Mouse (Mus musculus) midbrain, embryonic 16.5 days (tissue): ENCODE data around the gene Cyp39a1. TPM values are rescaled to one million over a fixed set of nuclear protein-coding genes. Genes with fewer than 3 reads are reported as not detected.

Source experiments
- ATAC-seq: fragments of 200-750 bp; cut with Nextera tagmentation; 2 replicates; pipeline ENCODE4 v1.8.0; 2017; ENCODE audit warnings: moderate TSS enrichment
- H3K27ac ChIP-seq: fragments of 300-500 bp; sonication (generic); 2 replicates; pipeline ENCODE4 v1.5.1; 2014; ENCODE audit warnings: mild to moderate bottlenecking, low read length, mixed read lengths
- H3K27me3 ChIP-seq: fragments of 300-500 bp; sonication (generic); 2 replicates; pipeline ENCODE4 v1.6.1; 2014; ENCODE audit warnings: low read depth, low read length, mixed read lengths; ENCODE audit not compliant: control insufficient read depth, insufficient read depth
- H3K36me3 ChIP-seq: fragments of 300-500 bp; sonication (generic); 2 replicates; pipeline ENCODE4 v1.6.1; 2014; ENCODE audit warnings: mild to moderate bottlenecking, low read length, moderate library complexity, mixed read lengths; ENCODE audit not compliant: control insufficient read depth, insufficient read depth
- H3K4me1 ChIP-seq: fragments of 300-500 bp; sonication (generic); 2 replicates; pipeline ENCODE4 v1.6.1; 2014; ENCODE audit warnings: mild to moderate bottlenecking, low read length, mixed read lengths; ENCODE audit not compliant: control insufficient read depth, insufficient read depth
- H3K4me2 ChIP-seq: fragments of 300-500 bp; sonication (generic); 2 replicates; pipeline ENCODE4 v1.6.1; 2014; ENCODE audit warnings: mild to moderate bottlenecking, low read length, mixed read lengths
- H3K4me3 ChIP-seq: fragments of 300-500 bp; sonication (generic); 2 replicates; pipeline ENCODE4 v1.5.1; 2014; ENCODE audit warnings: low read depth, mild to moderate bottlenecking, low read length, moderate library complexity, mixed read lengths
- H3K9ac ChIP-seq: fragments of 300-500 bp; sonication (generic); 2 replicates; pipeline ENCODE4 v1.6.1; 2014; ENCODE audit warnings: low read depth, low read length, mixed read lengths
- H3K9me3 ChIP-seq: fragments of 300-500 bp; sonication (generic); replicated peaks from 2 replicates; pipeline ENCODE4 v1.6.1; 2014; ENCODE audit warnings: mild to moderate bottlenecking, low read length, mixed read lengths; ENCODE audit not compliant: control insufficient read depth, poor library complexity, severe bottlenecking
- WGBS: fragments of 180-500 bp; shearing (Covaris S2); extraction: QIAGEN DNeasy Blood & Tissue Kit; methylation state at CpG from one replicate; pipeline ENCODE4 v1.1.7; 2014; 5-methylcytosine and 5-hydroxymethylcytosine counted together
- polyA plus RNA-seq: library from polyadenylated mRNA; unstranded; fragments of >200 nt; fragmentation: Nextera tagmentation; extraction: Ambion mirVana; gene quantifications from 2 replicates; pipeline ENCODE4 v1.2.1, GENCODE M21; 2015

Cyp39a1 gene
- polyA plus RNA-seq, 1 experiment from 2014 or later: 7.6 TPM

DNA sequence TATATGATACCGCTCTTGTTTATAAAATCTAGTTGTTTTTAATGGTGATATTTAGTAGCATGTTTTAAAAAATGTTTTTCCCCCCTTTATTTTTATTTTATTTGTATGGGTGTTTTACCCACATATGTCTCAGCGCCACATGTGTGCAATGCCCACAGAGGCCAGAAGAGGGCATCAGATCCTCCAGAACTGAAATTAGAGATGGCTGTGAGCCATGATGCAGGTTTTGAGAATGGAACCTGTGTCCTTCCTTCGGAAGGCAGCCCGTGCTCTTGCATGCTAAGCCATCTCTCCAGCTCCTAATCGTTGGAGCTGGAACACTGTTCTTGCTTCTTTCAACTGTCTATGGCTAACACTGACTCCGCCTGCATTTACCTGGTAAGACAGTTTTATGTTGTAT, 33.8 kb downstream of the Cyp39a1 start:
- Histone ChIP-seq H3K9ac (no peak overlapping the region), H3K36me3 (no peaks in the 10 kb centered on the region), H3K4me1 (no peaks in the 10 kb centered on the region; the same call in 1 of the 2 replicates), H3K27ac (no peak overlapping the region), H3K4me3 (no peak overlapping the region), H3K9me3 (0 out of 2 replicates have a peak, but pooled peaks cover 2% of the 10 kb centered on the region), H3K4me2 (no peak overlapping the region), H3K27me3 (no peaks in the 10 kb centered on the region)
- 68% methylated on average over 6 of the region's 6 CpGs for WGBS
- ATAC-seq: no peak

DNA sequence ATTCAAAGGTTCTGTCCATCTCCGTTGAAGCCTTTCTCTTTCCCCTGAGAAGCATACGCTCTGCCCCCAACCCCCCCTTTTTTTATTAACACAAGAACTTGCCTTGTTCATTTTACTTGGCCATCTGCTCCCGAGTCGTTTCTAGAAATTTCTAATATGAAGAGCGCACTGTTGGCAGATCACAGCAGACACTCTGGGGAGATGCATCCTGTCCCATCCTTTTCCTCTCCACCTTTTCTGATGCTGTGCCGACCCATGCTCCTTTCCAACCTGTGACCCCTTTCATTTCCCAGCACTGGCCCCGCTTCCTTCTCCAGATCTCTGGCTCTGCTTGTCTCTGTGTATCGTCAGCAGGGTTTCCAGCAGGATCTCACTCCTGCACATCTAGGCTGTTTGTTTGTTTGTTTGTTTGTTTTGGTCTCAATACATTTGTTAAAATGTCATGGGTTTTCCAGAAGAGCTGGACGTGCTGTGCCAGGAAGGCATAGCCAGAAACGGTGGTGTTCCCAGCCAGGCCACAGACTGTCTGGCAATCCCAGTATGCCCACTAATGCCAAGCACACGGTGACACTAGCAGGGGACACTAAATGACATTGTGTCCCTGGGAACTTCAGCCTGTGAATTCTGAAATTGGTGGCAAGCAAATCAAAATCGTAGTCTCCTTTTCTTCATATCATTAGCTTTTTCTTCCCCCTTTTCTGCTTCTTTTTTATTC, 37.1 kb downstream of the Cyp39a1 start:
- Histone ChIP-seq H3K27me3 (no peaks in the 10 kb centered on the region), H3K9me3 (no peaks in the 10 kb centered on the region), H3K4me3 (no peak overlapping the region), H3K27ac (no peak overlapping the region), H3K4me2 (no peak overlapping the region), H3K9ac (no peak overlapping the region), H3K4me1 (no peaks in the 10 kb centered on the region), H3K36me3 (no peaks in the 10 kb centered on the region)
- ATAC-seq: no peak
- WGBS: 92% methylated on average over 12 of the region's 12 CpGs

DNA sequence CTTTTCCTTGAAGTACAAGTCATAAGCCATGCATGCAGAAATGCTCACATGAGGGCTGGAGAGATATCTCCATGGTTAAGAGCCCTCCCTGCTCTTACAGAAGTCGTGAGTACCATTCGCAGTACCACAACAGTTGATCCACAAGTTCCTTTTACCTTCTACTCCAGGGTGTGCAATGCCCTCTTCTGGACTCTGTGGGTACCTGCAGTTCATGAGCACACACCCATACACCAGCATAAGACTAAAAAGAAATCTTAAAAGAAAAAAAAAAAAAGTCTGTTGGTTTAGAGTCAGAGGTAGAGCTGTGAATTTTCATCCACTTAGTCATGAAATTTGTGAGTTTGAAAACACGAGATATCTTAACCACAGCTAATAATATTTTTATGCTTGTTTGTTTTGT, 39.5 kb downstream of the Cyp39a1 start:
- Histone ChIP-seq H3K9ac (no peak overlapping the region), H3K9me3 (no peaks in the 10 kb centered on the region), H3K4me2 (no peak overlapping the region), H3K4me3 (no peak overlapping the region), H3K27me3 (no peaks in the 10 kb centered on the region), H3K4me1 (no peaks in the 10 kb centered on the region), H3K27ac (no peak overlapping the region), H3K36me3 (no peaks in the 10 kb centered on the region)
- no peak for ATAC-seq
- 93% methylated on average over 3 of the region's 3 CpGs for WGBS

DNA sequence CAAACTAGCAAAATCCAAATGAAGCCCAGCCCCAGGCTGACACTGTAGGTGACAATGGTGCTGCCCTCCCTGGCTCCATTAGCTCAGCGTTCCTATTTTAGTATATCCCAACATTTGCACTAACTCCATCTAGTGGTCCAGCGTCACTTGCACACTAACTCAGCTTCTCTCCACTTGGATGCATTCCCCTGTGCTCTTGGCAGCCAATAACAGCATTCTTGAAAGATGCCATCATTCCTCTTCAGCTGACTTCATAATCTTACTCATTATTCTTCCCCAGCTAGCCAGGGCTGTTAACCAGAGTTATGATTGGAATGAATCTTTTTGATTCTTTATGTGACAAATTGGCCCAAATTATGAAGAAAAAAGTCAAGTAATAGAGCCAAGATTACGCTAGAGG, 40.0 kb downstream of the Cyp39a1 start:
- no peak overlapping the region for H3K9ac ChIP-seq
- WGBS: 92% methylated on average over 3 of the region's 3 CpGs
- no peak overlapping the region for H3K27ac ChIP-seq
- no peaks in the 10 kb centered on the region for H3K9me3 ChIP-seq
- no peak overlapping the region for H3K4me3 ChIP-seq
- H3K36me3 ChIP-seq: no peaks in the 10 kb centered on the region
- no peaks in the 10 kb centered on the region for H3K27me3 ChIP-seq
- no peak for ATAC-seq
- no peaks in the 10 kb centered on the region for H3K4me1 ChIP-seq
- H3K4me2 ChIP-seq: no peak overlapping the region

DNA sequence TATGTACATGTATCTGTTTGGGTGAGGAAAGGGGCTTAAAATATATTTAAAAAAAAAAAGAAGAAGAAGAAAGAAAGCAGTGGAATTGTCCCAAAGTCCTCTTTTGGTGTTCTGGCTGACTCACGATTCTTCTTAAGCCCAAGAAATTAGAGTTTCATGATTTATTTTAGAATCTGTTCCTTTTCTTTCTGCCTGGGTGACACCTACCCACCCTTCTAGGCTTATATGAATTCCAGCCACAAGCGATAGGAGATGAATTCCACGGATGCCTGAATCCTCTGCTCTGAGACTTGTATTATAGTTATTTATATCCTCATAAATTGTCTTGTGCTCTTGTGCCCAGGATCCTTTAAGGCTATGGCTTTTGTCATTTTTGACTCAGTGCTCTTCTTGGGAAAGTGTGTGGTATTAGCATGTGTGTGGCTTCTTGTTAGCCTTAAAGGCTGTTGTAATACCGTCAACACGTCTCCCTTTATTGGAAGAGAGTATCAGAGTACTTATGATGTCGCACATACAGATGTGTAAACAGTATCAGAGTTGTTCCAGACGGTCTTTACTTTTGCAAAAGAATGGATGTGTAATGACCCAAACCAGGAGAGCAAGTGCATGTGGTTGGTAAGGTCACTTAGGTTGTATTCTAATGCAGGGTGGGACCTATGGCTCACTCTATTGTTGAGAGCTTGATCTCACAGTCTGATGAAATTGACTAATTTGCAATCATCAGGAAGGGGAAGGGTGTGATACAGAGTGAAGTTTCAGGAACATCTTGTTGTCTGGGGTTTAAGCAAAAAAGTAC, 44.5 kb downstream of the Cyp39a1 start:
- H3K9me3 ChIP-seq: no peaks in the 10 kb centered on the region
- ATAC-seq: no peak

DNA sequence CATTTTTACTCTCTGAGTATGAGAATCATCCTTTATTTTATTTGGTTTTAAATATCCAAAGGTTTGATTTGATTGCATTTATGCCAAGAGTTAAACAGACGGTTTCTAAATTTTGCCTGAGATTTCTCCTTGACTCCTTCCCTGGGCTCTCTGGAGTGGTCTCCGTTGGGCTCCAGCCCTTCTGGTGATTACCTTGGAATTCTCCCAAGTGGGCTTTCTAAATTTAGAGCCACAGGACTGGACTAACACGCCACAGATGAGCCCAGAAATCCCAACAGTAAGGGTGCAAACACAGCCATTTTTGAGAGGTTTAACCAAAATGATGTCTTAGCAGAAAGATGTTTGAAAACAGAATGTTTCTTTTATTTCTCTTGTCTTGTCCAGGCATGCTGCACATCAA, 47.0 kb downstream of the Cyp39a1 start:
- no peak overlapping the region for H3K27ac ChIP-seq
- H3K27me3 ChIP-seq: no peaks in the 10 kb centered on the region
- no peaks in the 10 kb centered on the region for H3K9me3 ChIP-seq
- 80% methylated on average over 3 of the region's 3 CpGs for WGBS
- H3K4me2 ChIP-seq: no peak overlapping the region
- H3K4me1 ChIP-seq: no peaks in the 10 kb centered on the region
- no peaks in the 10 kb centered on the region for H3K36me3 ChIP-seq
- H3K4me3 ChIP-seq: no peak overlapping the region
- no peak for ATAC-seq
- H3K9ac ChIP-seq: no peak overlapping the region

More for the DNA sequence above, 44.5 kb downstream of the Cyp39a1 start:
- 90% methylated on average over 7 of the region's 7 CpGs for WGBS
- H3K4me3 ChIP-seq: no peak overlapping the region
- no peak overlapping the region for H3K9ac ChIP-seq
- H3K36me3 ChIP-seq: no peaks in the 10 kb centered on the region
- H3K27me3 ChIP-seq: no peaks in the 10 kb centered on the region
- H3K27ac ChIP-seq: no peak overlapping the region
- no peaks in the 10 kb centered on the region for H3K4me1 ChIP-seq
- H3K4me2 ChIP-seq: no peak overlapping the region

DNA sequence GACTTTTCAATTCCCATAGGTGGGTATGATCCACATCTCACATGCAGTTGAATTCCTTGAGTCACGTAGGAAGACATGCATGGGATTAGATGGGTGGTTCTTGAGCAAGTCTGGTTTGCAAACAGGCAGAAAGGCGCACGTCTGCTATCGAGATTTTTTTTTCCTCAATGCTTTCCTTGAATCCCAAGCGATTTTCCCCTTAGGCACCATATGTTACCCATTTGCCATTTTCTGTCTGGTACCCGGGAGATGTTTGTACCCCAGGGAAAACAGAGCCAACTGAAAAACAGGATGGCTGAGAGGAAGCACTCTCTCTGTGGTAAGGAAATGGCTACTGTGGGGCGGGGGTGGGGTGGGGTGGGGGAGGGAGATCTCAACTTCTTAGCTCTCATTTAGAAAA, 49.4 kb downstream of the Cyp39a1 start:
- Histone ChIP-seq H3K4me2 (no peak overlapping the region), H3K4me3 (no peak overlapping the region), H3K4me1 (no peaks in the 10 kb centered on the region), H3K9ac (no peak overlapping the region), H3K9me3 (no peaks in the 10 kb centered on the region), H3K27ac (no peak overlapping the region), H3K36me3 (no peaks in the 10 kb centered on the region), H3K27me3 (no peaks in the 10 kb centered on the region)
- WGBS: 71% methylated on average over 7 of the region's 7 CpGs
- no peak for ATAC-seq

DNA sequence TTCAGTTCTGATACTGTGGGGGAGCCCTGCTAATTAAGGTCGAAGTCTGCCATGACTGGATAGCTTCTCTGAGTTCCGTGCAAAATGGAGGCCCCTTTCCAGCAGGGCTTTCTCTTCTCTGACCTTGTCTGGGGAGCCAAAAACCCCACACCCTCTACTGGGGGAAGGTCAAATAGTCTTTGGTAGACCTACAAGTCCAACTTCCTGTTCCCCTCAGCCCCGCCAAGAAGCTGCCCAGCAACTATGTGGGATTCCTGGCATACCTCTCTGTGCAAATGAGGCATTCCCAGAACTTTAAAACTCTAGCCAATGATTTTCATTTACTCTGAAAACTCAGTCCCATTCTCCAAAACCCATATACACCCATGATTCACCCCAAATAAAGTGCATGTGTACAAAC, 52.2 kb downstream of the Cyp39a1 start:
- no peak for ATAC-seq
- H3K9me3 ChIP-seq: no peaks in the 10 kb centered on the region
- no peak overlapping the region for H3K9ac ChIP-seq
- H3K27me3 ChIP-seq: no peaks in the 10 kb centered on the region
- H3K27ac ChIP-seq: no peak overlapping the region
- H3K4me2 ChIP-seq: no peak overlapping the region
- 93% methylated on average over 3 of the region's 3 CpGs for WGBS
- H3K36me3 ChIP-seq: no peaks in the 10 kb centered on the region
- H3K4me1 ChIP-seq: no peaks in the 10 kb centered on the region
- H3K4me3 ChIP-seq: no peak overlapping the region

DNA sequence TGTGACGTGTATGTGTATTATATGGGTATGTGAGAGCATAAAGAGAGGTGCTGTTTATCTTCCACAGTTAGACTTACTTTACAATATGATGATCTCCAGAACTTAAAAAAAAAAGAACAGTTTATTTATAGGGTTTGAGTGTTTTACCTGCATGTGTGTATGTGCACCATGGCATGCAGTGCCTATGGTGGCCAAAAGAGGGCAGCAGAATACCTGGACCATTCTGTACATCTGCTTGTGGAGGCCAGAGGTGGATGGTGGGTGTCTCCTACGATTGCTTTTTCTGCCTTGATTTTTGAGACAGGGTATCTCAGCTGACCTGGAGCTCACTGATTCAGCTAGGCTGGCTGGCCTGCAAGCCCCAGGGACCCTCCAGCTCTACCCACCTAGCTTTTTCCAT, 57.3 kb downstream of the Cyp39a1 start:
- Histone ChIP-seq H3K4me1 (no peaks in the 10 kb centered on the region), H3K36me3 (no peaks in the 10 kb centered on the region), H3K27ac (no peak overlapping the region), H3K4me2 (no peak overlapping the region), H3K27me3 (no peaks in the 10 kb centered on the region), H3K9ac (no peak overlapping the region), H3K9me3 (no peaks in the 10 kb centered on the region), H3K4me3 (no peak overlapping the region)
- no peak for ATAC-seq
- 95% methylated on average over 2 of the region's 2 CpGs for WGBS
